Mouse (Mus musculus) MEL (cell line): ENCODE results near the gene Gm6020. TPM values are rescaled to one million over a fixed set of nuclear protein-coding genes. Genes with fewer than 3 reads are reported as not detected.
A peak's percentile ranks its signal among the peaks of the same experiment; 100 is the strongest.
"Not testable (repeated sequence)": the region's sequence is repeated elsewhere in the genome, so short reads cannot be mapped to it uniquely, and the experiment has no call there.

Source experiments
- DNase-seq: peaks from one replicate; pipeline ENCODE4 v3.0.0; 2011; ENCODE audit warnings: low read depth, low spot score
- H3K27ac ChIP-seq: 2 replicates; pipeline ENCODE4 v1.5.1; 2012; ENCODE audit warnings: low read depth, mild to moderate bottlenecking, control low read depth, low read length, moderate library complexity; ENCODE audit not compliant: control insufficient read depth
- H3K27me3 ChIP-seq, 2 experiments: fragments of 150-350 bp in 1 of 2; sonication (generic) in 1 of 2; 2 replicates each; pipeline ENCODE4 v1.6.1; 2012; ENCODE audit warnings: low read length in 2 of 2, mild to moderate bottlenecking in 2 of 2, improper control_type of control experiment in 1 of 2, moderate library complexity in 1 of 2; ENCODE audit not compliant: insufficient read depth in 2 of 2, control insufficient read depth in 1 of 2
- H3K36me3 ChIP-seq, 2 experiments: 2 replicates each; pipeline ENCODE4 v1.6.1; 2012 to 2014; ENCODE audit warnings: low read length in 2 of 2, improper control_type of control experiment in 1 of 2, inconsistent platforms in 1 of 2, mild to moderate bottlenecking in 1 of 2; ENCODE audit not compliant: insufficient read depth in 2 of 2, control insufficient read depth in 1 of 2
- H3K4me1 ChIP-seq, 2 experiments: fragments of 150-350 bp in 1 of 2; sonication (generic) in 1 of 2; 2 replicates each; pipeline ENCODE4 v1.6.1; 2012; ENCODE audit warnings: low read length in 2 of 2, improper control_type of control experiment in 1 of 2, mild to moderate bottlenecking in 1 of 2; ENCODE audit not compliant: insufficient read depth in 2 of 2, control insufficient read depth in 1 of 2
- H3K4me3 ChIP-seq, 2 experiments: fragments of 150-350 bp in 1 of 2; sonication (generic) in 1 of 2; 2 replicates each; pipeline ENCODE4 v1.5.1; 2012; ENCODE audit warnings: low read depth in 2 of 2, low read length in 2 of 2, mild to moderate bottlenecking in 2 of 2, moderate library complexity in 2 of 2, control low read depth in 1 of 2, improper control_type of control experiment in 1 of 2; ENCODE audit not compliant: control insufficient read depth in 1 of 2, insufficient read depth in 1 of 2
- H3K79me2 ChIP-seq: 2 replicates; pipeline ENCODE4 v1.6.1; 2012; ENCODE audit warnings: mild to moderate bottlenecking, low read length, moderate library complexity; ENCODE audit not compliant: control insufficient read depth, poor library complexity, insufficient read depth
- H3K9ac ChIP-seq: 2 replicates; pipeline ENCODE4 v1.6.1; 2012; ENCODE audit warnings: low read depth, mild to moderate bottlenecking, control low read depth, low read length, moderate library complexity; ENCODE audit not compliant: control insufficient read depth, poor library complexity, severe bottlenecking
- H3K9me3 ChIP-seq: fragments of 150-350 bp; sonication (generic); replicated peaks from 2 replicates; pipeline ENCODE4 v1.6.1; 2012; ENCODE audit warnings: mild to moderate bottlenecking, low read length, improper control_type of control experiment, moderate library complexity; ENCODE audit not compliant: insufficient read depth
- CHD1 ChIP-seq: IDR thresholded peaks from 2 replicates; pipeline ENCODE4 v1.6.1; 2012; ENCODE audit warnings: low read depth, mild to moderate bottlenecking, inconsistent platforms, low read length, improper control_type of control experiment
- CHD2 ChIP-seq: IDR thresholded peaks from 2 replicates; pipeline ENCODE4 v1.6.1; 2011; ENCODE audit warnings: low read length, improper control_type of control experiment
- CTCF ChIP-seq, 3 experiments: IDR thresholded peaks in 2 of 3; conservative IDR thresholded peaks in 1 of 3; 2 replicates each; pipeline ENCODE4 v1.5.1; 2011 to 2012; ENCODE audit warnings: low read length in 3 of 3, low read depth in 2 of 3, mild to moderate bottlenecking in 2 of 3, improper control_type of control experiment in 1 of 3, inconsistent platforms in 1 of 3, mixed read lengths in 1 of 3, moderate library complexity in 1 of 3; ENCODE audit not compliant: control insufficient read depth in 1 of 3, insufficient read depth in 1 of 3, poor library complexity in 1 of 3, severe bottlenecking in 1 of 3
- E2F4 ChIP-seq: IDR thresholded peaks from 2 replicates; pipeline ENCODE4 v1.6.1; 2011; ENCODE audit warnings: low read depth, low read length, improper control_type of control experiment, borderline replicate concordance
- ELF1 ChIP-seq: IDR thresholded peaks from 2 replicates; pipeline ENCODE4 v1.6.1; 2014; ENCODE audit warnings: low read depth, mild to moderate bottlenecking, inconsistent platforms, low read length, improper control_type of control experiment, moderate library complexity
- EP300 ChIP-seq, 2 experiments: IDR thresholded peaks; 2 replicates each; pipeline ENCODE4 v1.6.1; 2011; ENCODE audit warnings: improper control_type of control experiment in 2 of 2, low read length in 2 of 2, low read depth in 1 of 2, mild to moderate bottlenecking in 1 of 2
- ETS1 ChIP-seq: IDR thresholded peaks from 2 replicates; pipeline ENCODE4 v1.6.1; 2012; ENCODE audit warnings: low read depth, mild to moderate bottlenecking, inconsistent platforms, low read length, improper control_type of control experiment, moderate library complexity
- GATA1 ChIP-seq: IDR thresholded peaks from 2 replicates; pipeline ENCODE4 v1.6.1; 2011; ENCODE audit warnings: low read depth, low read length, improper control_type of control experiment
- KAT2A ChIP-seq: conservative IDR thresholded peaks from 2 replicates; pipeline ENCODE4 v1.6.1; 2012; ENCODE audit warnings: low read depth, low read length, improper control_type of control experiment, inconsistent platforms
- MYB ChIP-seq: IDR thresholded peaks from 2 replicates; pipeline ENCODE4 v1.6.1; 2011; ENCODE audit warnings: mild to moderate bottlenecking, low read depth, low read length, improper control_type of control experiment
- MYC ChIP-seq: IDR thresholded peaks from 2 replicates; pipeline ENCODE4 v1.6.1; 2011; ENCODE audit warnings: low read depth, mild to moderate bottlenecking, low read length, improper control_type of control experiment, moderate library complexity
- POLR2A ChIP-seq, 2 experiments: IDR thresholded peaks; 2 replicates each; pipeline ENCODE4 v1.6.1; 2011 to 2012; ENCODE audit warnings: low read length in 2 of 2, mild to moderate bottlenecking in 2 of 2, control low read depth in 1 of 2, improper control_type of control experiment in 1 of 2, low read depth in 1 of 2, moderate library complexity in 1 of 2; ENCODE audit not compliant: control insufficient read depth in 1 of 2, insufficient read depth in 1 of 2, poor library complexity in 1 of 2
- POLR2AphosphoS2 ChIP-seq: IDR thresholded peaks from 2 replicates; pipeline ENCODE4 v1.6.1; 2011; ENCODE audit warnings: low read length, improper control_type of control experiment
- RAD21 ChIP-seq: IDR thresholded peaks from 2 replicates; pipeline ENCODE4 v1.6.1; 2011; ENCODE audit warnings: mild to moderate bottlenecking, low read depth, low read length, improper control_type of control experiment
- TAL1 ChIP-seq: IDR thresholded peaks from 2 replicates; pipeline ENCODE4 v1.6.1; 2012; ENCODE audit warnings: mild to moderate bottlenecking, inconsistent platforms, low read length, moderate library complexity, mixed read lengths
- TCF12 ChIP-seq: IDR thresholded peaks from 2 replicates; pipeline ENCODE4 v1.6.1; 2014; ENCODE audit warnings: low read depth, mild to moderate bottlenecking, inconsistent platforms, low read length, improper control_type of control experiment, moderate library complexity
- ZMIZ1 ChIP-seq: IDR thresholded peaks from 2 replicates; pipeline ENCODE4 v1.6.1; 2012; ENCODE audit warnings: low read depth, mild to moderate bottlenecking, inconsistent platforms, low read length, improper control_type of control experiment, moderate library complexity
- ZNF384 ChIP-seq: IDR thresholded peaks from 2 replicates; pipeline ENCODE4 v1.6.1; 2012; ENCODE audit warnings: low read depth, mild to moderate bottlenecking, inconsistent platforms, low read length, improper control_type of control experiment
- polyA plus RNA-seq, 2 experiments: library from polyadenylated mRNA; stranded (reverse) in 1 of 2; unstranded in 1 of 2; fragments of >175 nt in 1 of 2; fragments of >200 nt in 1 of 2; gene quantifications; 2 replicates each; pipeline versions ENCODE4 v1.2.1 to v1.2.4; 2012; ENCODE audit warnings: low replicate concordance in 2 of 2, low read depth in 1 of 2; ENCODE audit not compliant: insufficient read length in 2 of 2, insufficient read depth in 1 of 2, missing spikeins in 1 of 2
- total RNA-seq: library from RNA; depleted of rRNA; stranded (reverse); fragments of 300-350 nt; gene quantifications from 2 replicates; pipeline ENCODE4 v1.2.3, GENCODE M21; 2012

Gm6020 gene
- total and polyA plus RNA-seq, 3 experiments: not detected

DNA sequence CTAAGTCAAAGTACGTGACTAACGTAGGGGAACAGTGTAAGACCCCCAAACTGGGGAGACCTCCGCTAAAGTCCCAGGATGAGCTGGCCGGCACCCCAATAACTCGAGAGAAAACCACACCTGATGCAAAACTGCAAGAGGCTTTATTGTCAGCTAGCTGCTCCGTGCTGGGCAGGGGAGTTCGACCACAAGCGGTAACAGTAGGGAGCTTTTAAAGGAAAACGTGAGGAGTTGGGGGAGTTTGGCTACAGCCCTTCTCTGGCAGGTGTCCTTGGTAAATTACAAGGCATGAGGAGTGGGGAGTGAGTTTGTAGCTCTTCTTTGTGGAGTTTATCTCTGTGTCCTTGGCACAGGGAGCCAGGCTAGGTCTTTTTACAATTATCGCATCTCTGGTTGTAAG, 16.1 kb downstream of the Gm6020 start:
- H3K79me2 ChIP-seq: no peaks in the 10 kb centered on the region
- H3K4me1 ChIP-seq: peaks cover 0 to 8% of the 10 kb centered on the region in 2 experiments; a peak in 2 of 4 replicates
- no peak overlapping the region for H3K27ac ChIP-seq
- no peaks in the 10 kb centered on the region for H3K27me3 ChIP-seq
- TF ChIP-seq E2F4: no peak
- no peak for TF ChIP-seq KAT2A
- TF ChIP-seq EP300 (IDR thresholded peaks at IDR 0.05; ENCODE audit: low read depth in 1 of 2, low read length in 2 of 2): no peak
- TF ChIP-seq RAD21: no peak
- TF ChIP-seq CHD2: no peak
- no peak for TF ChIP-seq ZMIZ1
- TF ChIP-seq MYB: no peak
- TF ChIP-seq ELF1: no peak
- TF ChIP-seq, all 39 proteins: peak for 0
- Histone ChIP-seq H3K9ac (no peak overlapping the region), H3K4me3 (no peak overlapping the region), H3K9me3 (no peaks in the 10 kb centered on the region), H3K36me3 (no peaks in the 10 kb centered on the region)
- DNase-seq: peak; percentile 71

GRCm38 (mm10) chr19:61207506-61207905, 23.8 kb downstream of the Gm6020 start:
- not testable (repeated sequence) for H3K36me3 ChIP-seq, H3K4me1 ChIP-seq, H3K4me3 ChIP-seq, H3K27me3 ChIP-seq, H3K9me3 ChIP-seq, H3K79me2 ChIP-seq, H3K9ac ChIP-seq
- peak; percentile 77 for TF ChIP-seq GATA1
- peak; percentile 67 for TF ChIP-seq ETS1
- TF ChIP-seq TAL1: peak; percentile 93
- peak; percentile 74 to 87 for TF ChIP-seq EP300 (IDR thresholded peaks at IDR 0.05; ENCODE audit: low read depth in 1 of 2, low read length in 2 of 2)
- TF ChIP-seq MYC: peak; percentile 27; the same call in 1 of the 2 replicates
- peak; percentile 90 for TF ChIP-seq TCF12
- peak; percentile 70 for DNase-seq
- H3K27ac ChIP-seq: peak overlapping the region; percentile 47

- peak; percentile 99 for DNase-seq
- Histone ChIP-seq H3K4me3 (no peak overlapping the region), H3K27ac (no peak overlapping the region), H3K27me3 (no peaks in the 10 kb centered on the region), H3K9me3 (no peaks in the 10 kb centered on the region), H3K36me3 (no peaks in the 10 kb centered on the region), H3K79me2 (no peaks in the 10 kb centered on the region), H3K4me1 (no peaks in the 10 kb centered on the region), H3K9ac (no peak overlapping the region)
- peak in 1 of 3 experiments; percentile 6; a peak in 2 of 6 replicates for TF ChIP-seq CTCF (IDR thresholded peaks at IDR 0.05 in 2 of 3, conservative IDR thresholded peaks at IDR 0.05 in 1 of 3; ENCODE audit: control insufficient read depth in 1 of 3, insufficient read depth in 1 of 3, low read depth in 2 of 3, low read length in 3 of 3, poor library complexity in 1 of 3, severe bottlenecking in 1 of 3)
- TF ChIP-seq CHD1: no peak
- peak; percentile 68 for TF ChIP-seq ZNF384
- peak; percentile 9; the same call in 1 of the 2 replicates for TF ChIP-seq ETS1
- 0 out of 2 replicates have a peak, but pooled peaks have one; percentile 20 for TF ChIP-seq MYC
- no peak for TF ChIP-seq POLR2AphosphoS2
- TF ChIP-seq POLR2A (IDR thresholded peaks at IDR 0.05; ENCODE audit: control insufficient read depth in 1 of 2, insufficient read depth in 1 of 2, low read depth in 1 of 2, low read length in 2 of 2, poor library complexity in 1 of 2): no peak
Observed at GRCm38 (mm10) chr19:61223706-61224328, 40.1 kb downstream of the Gm6020 start.
